Mouse (Mus musculus): Measurements from ENCODE around the gene Pck2. TPM values are rescaled to one million over a fixed set of nuclear protein-coding genes. Genes with fewer than 3 reads are reported as not detected.
A peak's percentile ranks its signal among the peaks of the same experiment; 100 is the strongest.

Gene Pck2
- total and polyA plus RNA-seq, 2 experiments from 2014 or later, result 18.2 to 27.8 TPM

DNA sequence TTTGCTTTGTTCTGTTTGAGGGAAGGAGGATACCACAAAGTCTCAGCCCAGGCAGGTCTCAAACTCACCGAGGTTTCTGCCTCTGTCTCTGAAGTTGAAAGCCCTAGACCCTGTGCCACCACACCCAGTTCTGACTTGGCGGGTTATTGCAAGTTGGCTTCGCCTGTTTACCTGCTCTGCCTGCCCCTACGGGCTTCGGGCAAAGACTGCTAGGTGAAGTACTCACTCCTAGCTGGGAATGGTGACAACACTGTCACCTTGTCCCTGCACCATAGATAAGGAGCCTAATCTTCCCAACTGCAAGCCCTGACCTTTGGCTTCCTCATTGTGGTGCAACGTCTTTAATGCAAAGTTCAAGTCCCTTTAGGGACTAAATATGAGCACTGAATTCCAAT is 45.5 kb downstream of the Pck2 start:
- Histone ChIP-seq H3K9me3 (ENCODE audit: low read length) (no peaks in the 10 kb centered on the region), H3K27me3 (ENCODE audit: insufficient read depth, low read length) (no peaks in the 10 kb centered on the region), H3K9ac (replicated peaks; ENCODE audit: low read length, poor library complexity, severe bottlenecking) (no peak overlapping the region), H3K4me3 (ENCODE audit: low read depth, low read length) (peak overlapping the region; percentile 53), H3K4me1 (ENCODE audit: insufficient read depth, low read length) (no peaks in the 10 kb centered on the region), H3K4me2 (ENCODE audit: low read depth, low read length, poor library complexity, severe bottlenecking) (peak overlapping the region; percentile 80), H3K36me3 (ENCODE audit: insufficient read depth, low read length) (peaks cover 17% of the 10 kb centered on the region), H3K27ac (ENCODE audit: low read depth, low read length) (no peak overlapping the region; the same call in 1 of the 2 replicates)
- ATAC-seq (ENCODE audit: low FRiP score) (no peak), DNase-seq (ENCODE audit: low spot score) (no peak)
- no peak for TF ChIP-seq CTCF (IDR thresholded peaks at IDR 0.05)
- 66% methylated on average over 6 of the region's 6 CpGs for WGBS

DNA sequence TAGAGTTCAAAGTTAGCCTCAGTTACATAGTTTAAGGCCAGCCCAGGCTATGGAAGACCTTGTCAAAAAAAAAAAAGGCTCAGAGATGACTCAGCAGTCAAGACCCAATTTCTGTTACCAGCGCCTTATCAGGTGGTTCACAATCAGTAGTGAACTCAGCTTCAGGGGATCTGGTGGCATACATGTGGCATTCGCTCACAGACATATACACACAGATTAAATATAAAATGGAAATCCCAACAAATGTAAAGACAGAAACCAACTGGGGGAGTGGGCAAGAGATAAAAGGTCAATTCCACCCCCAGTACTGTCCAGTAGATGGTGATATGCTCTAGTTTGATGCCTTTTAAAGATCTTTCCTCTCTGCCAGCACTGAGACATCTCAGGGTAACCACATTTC is 46.1 kb downstream of the Pck2 start:
- TF ChIP-seq CTCF (IDR thresholded peaks at IDR 0.05), result peak; percentile 32
- Histone ChIP-seq H3K4me1 (ENCODE audit: insufficient read depth, low read length) (no peaks in the 10 kb centered on the region), H3K9me3 (ENCODE audit: low read length) (no peaks in the 10 kb centered on the region), H3K4me2 (ENCODE audit: low read depth, low read length, poor library complexity, severe bottlenecking) (no peak overlapping the region), H3K4me3 (ENCODE audit: low read depth, low read length) (no peak overlapping the region), H3K27ac (ENCODE audit: low read depth, low read length) (no peak overlapping the region), H3K27me3 (ENCODE audit: insufficient read depth, low read length) (no peaks in the 10 kb centered on the region), H3K9ac (replicated peaks; ENCODE audit: low read length, poor library complexity, severe bottlenecking) (no peak overlapping the region), H3K36me3 (ENCODE audit: insufficient read depth, low read length) (peaks cover 13% of the 10 kb centered on the region)
- WGBS, result 91% methylated on average over 2 of the region's 2 CpGs
- no peak for DNase-seq (ENCODE audit: low spot score)
- ATAC-seq (ENCODE audit: low FRiP score), result no peak

DNA sequence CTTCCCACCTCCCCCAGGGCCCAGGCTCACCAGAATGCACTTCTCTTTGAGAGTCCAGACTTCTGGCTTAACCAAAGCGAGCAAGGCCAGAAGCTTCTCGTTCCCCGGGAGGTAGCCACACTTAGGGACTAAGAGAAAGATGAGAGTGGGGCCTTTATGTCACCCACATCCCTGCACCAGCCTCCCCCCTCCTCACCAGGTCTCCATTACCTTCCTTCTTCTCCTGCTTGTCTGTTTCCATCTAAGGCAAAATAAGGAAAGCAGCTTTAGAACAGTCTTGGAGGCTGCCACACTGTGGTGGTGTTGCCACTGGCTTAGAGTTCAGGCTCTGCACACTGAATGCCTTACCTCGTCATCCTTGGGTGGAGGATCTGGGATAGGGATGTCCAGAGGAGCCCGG is 49.2 kb downstream of the Pck2 start:
- Histone ChIP-seq H3K4me2 (ENCODE audit: low read depth, low read length, poor library complexity, severe bottlenecking) (no peak overlapping the region), H3K4me3 (ENCODE audit: low read depth, low read length) (no peak overlapping the region), H3K9ac (replicated peaks; ENCODE audit: low read length, poor library complexity, severe bottlenecking) (no peak overlapping the region), H3K9me3 (ENCODE audit: low read length) (no peaks in the 10 kb centered on the region), H3K27ac (ENCODE audit: low read depth, low read length) (no peak overlapping the region), H3K36me3 (ENCODE audit: insufficient read depth, low read length) (peaks cover 11% of the 10 kb centered on the region), H3K27me3 (ENCODE audit: insufficient read depth, low read length) (no peaks in the 10 kb centered on the region), H3K4me1 (ENCODE audit: insufficient read depth, low read length) (peaks cover 9% of the 10 kb centered on the region; the same call in 1 of the 2 replicates)
- WGBS, result 90% methylated on average over 5 of the region's 5 CpGs
- no peak for TF ChIP-seq CTCF (IDR thresholded peaks at IDR 0.05)
- ATAC-seq (ENCODE audit: low FRiP score), result no peak
- no peak for DNase-seq (ENCODE audit: low spot score)

DNA sequence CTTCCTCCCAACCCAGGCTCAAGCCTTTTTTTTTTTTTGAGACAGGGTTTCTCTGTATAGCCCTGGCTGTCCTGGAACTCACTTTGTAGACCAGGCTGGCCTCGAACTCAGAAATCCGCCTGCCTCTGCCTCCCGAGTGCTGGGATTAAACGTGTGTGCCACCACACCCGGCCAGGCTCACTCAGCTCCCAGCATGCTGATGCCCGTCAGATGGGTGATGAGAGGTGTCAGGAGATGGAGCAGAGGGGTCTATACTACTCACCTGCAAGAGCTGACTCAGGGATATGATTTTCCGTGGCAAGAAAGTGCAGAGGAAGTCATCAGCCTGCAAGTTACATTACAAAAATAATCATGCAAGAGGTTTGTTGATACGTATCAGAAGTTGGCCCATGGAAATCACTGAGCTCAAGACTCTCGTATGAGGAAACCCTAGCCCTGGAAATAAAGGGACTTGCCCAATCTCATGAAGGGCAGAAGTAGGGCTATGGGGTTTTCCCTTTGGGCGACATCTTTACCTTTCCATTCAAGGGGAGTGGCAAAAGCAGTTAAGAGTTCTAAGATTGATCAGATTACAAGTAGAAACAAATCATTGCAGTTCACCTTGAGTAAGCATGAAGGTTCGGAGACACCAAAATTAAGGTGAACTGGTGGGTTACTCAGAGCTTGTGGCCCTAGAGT is 49.8 kb downstream of the Pck2 start:
- 89% methylated on average over 11 of the region's 11 CpGs for WGBS

GRCm38 (mm10) chr14:55590748-55591330 is 50.8 kb downstream of the Pck2 start, which contains the start of gene Psme2:
TSS of gene Psme2 (minus strand) at chr14:55591113.
- Histone ChIP-seq H3K36me3 (ENCODE audit: insufficient read depth, low read length) (peaks cover 27% of the 10 kb centered on the region), H3K27me3 (ENCODE audit: insufficient read depth, low read length) (no peaks in the 10 kb centered on the region), H3K4me2 (ENCODE audit: low read depth, low read length, poor library complexity, severe bottlenecking) (peak within 1 kb of the TSS; percentile 94), H3K4me1 (ENCODE audit: insufficient read depth, low read length) (peaks cover 9% of the 10 kb centered on the region; the same call in 1 of the 2 replicates), H3K9me3 (ENCODE audit: low read length) (no peaks in the 10 kb centered on the region), H3K9ac (replicated peaks; ENCODE audit: low read length, poor library complexity, severe bottlenecking) (peak within 1 kb of the TSS; percentile 83), H3K27ac (ENCODE audit: low read depth, low read length) (peak within 1 kb of the TSS; percentile 84), H3K4me3 (ENCODE audit: low read depth, low read length) (peak within 1 kb of the TSS; percentile 80)
- WGBS, result 1% methylated on average over 22 of the region's 22 CpGs
- DNase-seq (ENCODE audit: low spot score) (peak; percentile 98), ATAC-seq (ENCODE audit: low FRiP score) (peak; percentile 94)
- peak; percentile 25; the same call in 1 of the 2 replicates for TF ChIP-seq CTCF (IDR thresholded peaks at IDR 0.05)

More for the DNA sequence above, 49.8 kb downstream of the Pck2 start:
- peak overlapping the region; percentile 83 for H3K9ac ChIP-seq (replicated peaks; ENCODE audit: low read length, poor library complexity, severe bottlenecking)
- TF ChIP-seq CTCF (IDR thresholded peaks at IDR 0.05), result no peak
- peaks cover 9% of the 10 kb centered on the region; the same call in 1 of the 2 replicates for H3K4me1 ChIP-seq (ENCODE audit: insufficient read depth, low read length)
- H3K27me3 ChIP-seq (ENCODE audit: insufficient read depth, low read length), result no peaks in the 10 kb centered on the region
- DNase-seq (ENCODE audit: low spot score), result no peak
- 0 out of 2 replicates have a peak overlapping the region, but pooled peaks have one; percentile 84 for H3K27ac ChIP-seq (ENCODE audit: low read depth, low read length)
- peak overlapping the region; percentile 94 for H3K4me2 ChIP-seq (ENCODE audit: low read depth, low read length, poor library complexity, severe bottlenecking)
- peaks cover 17% of the 10 kb centered on the region for H3K36me3 ChIP-seq (ENCODE audit: insufficient read depth, low read length)
- peak overlapping the region; percentile 80 for H3K4me3 ChIP-seq (ENCODE audit: low read depth, low read length)
- ATAC-seq (ENCODE audit: low FRiP score), result no peak
- no peaks in the 10 kb centered on the region for H3K9me3 ChIP-seq (ENCODE audit: low read length)

GRCm38 (mm10) chr14:55591331-55591891 is 51.3 kb downstream of the Pck2 start, which contains the start of gene Rnf31:
TSS of gene Rnf31 (plus strand) at chr14:55591708.
- DNase-seq (ENCODE audit: low spot score) (peak; percentile 96), ATAC-seq (ENCODE audit: low FRiP score) (peak; percentile 92)
- H3K36me3 ChIP-seq (ENCODE audit: insufficient read depth, low read length), result peaks cover 32% of the 10 kb centered on the region
- peak within 1 kb of the TSS; percentile 94 for H3K4me2 ChIP-seq (ENCODE audit: low read depth, low read length, poor library complexity, severe bottlenecking)
- no peaks in the 10 kb centered on the region for H3K27me3 ChIP-seq (ENCODE audit: insufficient read depth, low read length)
- no peak for TF ChIP-seq CTCF (IDR thresholded peaks at IDR 0.05)
- H3K4me3 ChIP-seq (ENCODE audit: low read depth, low read length), result peak within 1 kb of the TSS; percentile 80
- H3K9ac ChIP-seq (replicated peaks; ENCODE audit: low read length, poor library complexity, severe bottlenecking), result peak within 1 kb of the TSS; percentile 83
- H3K4me1 ChIP-seq (ENCODE audit: insufficient read depth, low read length), result peaks cover 9% of the 10 kb centered on the region; the same call in 1 of the 2 replicates
- no peaks in the 10 kb centered on the region for H3K9me3 ChIP-seq (ENCODE audit: low read length)
- peak within 1 kb of the TSS; percentile 84 for H3K27ac ChIP-seq (ENCODE audit: low read depth, low read length)
- WGBS, result 0% methylated on average over 33 of the region's 33 CpGs
